Mouse (Mus musculus) testis, postnatal 10 days (tissue): ENCODE results near the gene Magel2.

Experiments
- DNase-seq: peaks from one replicate; pipeline ENCODE4 v3.0.0; 2021; ENCODE audit warnings: low spot score

The Magel2 gene

GRCm38 (mm10) chr7:62423210-62423609 lies 46.4 kb downstream of the Magel2 start:
- no peak for DNase-seq

- DNase-seq, result peak; percentile 41
These were observed 51.5 kb downstream of the Magel2 start for GRCm38 (mm10) chr7:62428337-62428736.
